Mouse (Mus musculus) monocyte, adult 5-6 weeks (primary cell): ENCODE results near the gene Gm17349. TPM values are rescaled to one million over a fixed set of nuclear protein-coding genes. Genes with fewer than 3 reads are reported as not detected.
A peak's percentile ranks its signal among the peaks of the same experiment; 100 is the strongest.
"Not testable (repeated sequence)": the region's sequence is repeated elsewhere in the genome, so short reads cannot be mapped to it uniquely, and the experiment has no call there.

Experiments
- ATAC-seq: fragments of 153-309, 156-312 bp; replicated peaks from 2 replicates; pipeline ENCODE4 v1.8.0; 2017; ENCODE audit warnings: mild to moderate bottlenecking; ENCODE audit not compliant: low TSS enrichment, insufficient number of reproducible peaks, severe bottlenecking, poor library complexity, low FRiP score
- total RNA-seq: library from RNA; stranded (forward); fragments of 200-1000, 200-491, 200-594 nt; gene quantifications from 3 replicates; pipeline ENCODE4 v1.2.3, GENCODE M21; 2017

The Gm17349 gene
- total RNA-seq, 1 experiment from 2014 or later = not detected

- no peak for ATAC-seq
These were observed 1.6 kb downstream of the Gm17349 start for GRCm38 (mm10) chr15:99703676-99704040.

GRCm38 (mm10) chr15:99703104-99703503, 2.2 kb downstream of the Gm17349 start:
- ATAC-seq = no peak

- ATAC-seq = peak; percentile 82
These were observed 3.0 kb downstream of the Gm17349 start, which contains the start of gene Smarcd1 for GRCm38 (mm10) chr15:99701999-99702900. Smarcd1 (plus strand) TSS chr15:99702129.

GRCm38 (mm10) chr15:99701640-99701998, 3.7 kb downstream of the Gm17349 start:
- not testable (repeated sequence) for ATAC-seq

- ATAC-seq = no peak
These were observed 4.8 kb downstream of the Gm17349 start for GRCm38 (mm10) chr15:99700219-99701106.

- ATAC-seq = no peak
These were observed 5.6 kb downstream of the Gm17349 start for GRCm38 (mm10) chr15:99699715-99700114.

- 0 out of 2 replicates have a peak, but pooled peaks have one; percentile 32 for ATAC-seq
These were observed 6.7 kb downstream of the Gm17349 start for GRCm38 (mm10) chr15:99698533-99699085.

GRCm38 (mm10) chr15:99697309-99697708, 8.0 kb downstream of the Gm17349 start:
- no peak for ATAC-seq

- no peak for ATAC-seq
These were observed 13.3 kb downstream of the Gm17349 start for GRCm38 (mm10) chr15:99691976-99692375.

- no peak for ATAC-seq
These were observed 14.4 kb downstream of the Gm17349 start for GRCm38 (mm10) chr15:99690924-99691323.

GRCm38 (mm10) chr15:99688712-99689111, 16.6 kb downstream of the Gm17349 start:
- ATAC-seq = peak; percentile 84

- no peak for ATAC-seq
These were observed 21.1 kb downstream of the Gm17349 start for GRCm38 (mm10) chr15:99684156-99684555.

- no peak for ATAC-seq
These were observed 22.4 kb downstream of the Gm17349 start for GRCm38 (mm10) chr15:99682880-99683279.

- ATAC-seq = no peak
These were observed 26.3 kb downstream of the Gm17349 start for GRCm38 (mm10) chr15:99679008-99679407.

- ATAC-seq = no peak
These were observed 27.1 kb downstream of the Gm17349 start for GRCm38 (mm10) chr15:99678063-99678800.

- ATAC-seq = no peak
These were observed 28.2 kb downstream of the Gm17349 start for GRCm38 (mm10) chr15:99677089-99677488.

GRCm38 (mm10) chr15:99674866-99675265, 30.4 kb downstream of the Gm17349 start:
- no peak for ATAC-seq

GRCm38 (mm10) chr15:99671783-99672182, 33.5 kb downstream of the Gm17349 start:
- no peak for ATAC-seq
